Mouse (Mus musculus) thymus, adult 2 months (tissue): ENCODE measurements at regions not wholly inside any gene's neighbourhood (a gene's known extent, or its start where the extent isn't known, plus 50 kb on each side); places are given as distances from the start of the nearest gene placed in this dataset.

Experiments
- CTCF ChIP-seq: fragments of 200-500 bp; IDR thresholded peaks from 2 replicates; pipeline ENCODE4 v1.5.1; 2012; ENCODE audit warnings: mild to moderate bottlenecking, control low read depth, low read length, moderate library complexity, borderline replicate concordance; ENCODE audit not compliant: control insufficient read depth, poor library complexity, insufficient read depth; ENCODE audit errors: extremely low read depth
- POLR2A ChIP-seq: fragments of 200-500 bp; IDR thresholded peaks from 2 replicates; pipeline ENCODE4 v1.6.1; 2012; ENCODE audit warnings: mild to moderate bottlenecking, low read length, control low read depth, moderate library complexity; ENCODE audit not compliant: control insufficient read depth, poor library complexity, insufficient read depth; ENCODE audit errors: extremely low read depth

DNA sequence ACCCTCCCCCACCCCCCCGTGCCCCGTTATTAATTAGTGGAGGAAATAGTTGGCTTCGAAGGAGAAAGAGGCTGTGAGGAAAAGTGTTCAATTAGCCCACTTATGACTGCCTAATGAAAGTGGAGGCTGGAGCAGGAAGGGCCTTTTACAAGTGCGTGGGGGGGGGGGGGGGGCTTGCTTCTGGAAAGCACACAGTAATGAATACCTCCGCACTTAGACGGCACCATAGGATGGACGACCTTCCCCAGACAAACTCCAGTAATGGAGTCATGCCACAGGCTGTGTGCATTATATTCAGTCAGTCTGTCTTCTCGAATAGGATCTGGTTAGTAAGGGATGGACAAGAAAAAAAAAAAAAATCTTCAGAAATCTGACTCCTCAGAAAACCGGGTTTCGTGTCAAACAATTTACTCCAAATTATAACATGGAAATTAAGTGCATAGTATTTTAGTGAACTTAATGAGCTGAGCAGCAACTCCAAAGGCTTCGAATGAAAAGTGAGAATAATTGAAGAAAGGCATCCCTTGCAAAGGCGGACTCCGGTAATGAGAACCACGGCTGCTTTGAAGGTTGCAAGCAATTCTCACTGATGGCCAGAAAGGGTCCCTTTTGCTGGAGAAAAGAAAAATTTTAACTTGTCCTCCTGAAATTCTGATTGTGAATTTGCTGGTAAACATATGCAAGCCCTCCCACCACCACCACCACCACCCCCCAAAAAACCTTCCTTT lies 258.6 kb downstream of the Epha4 start:
- TF ChIP-seq POLR2A (no peak), CTCF (no peak)
